Mouse (Mus musculus): ENCODE results near the gene Epb42. TPM values are rescaled to one million over a fixed set of nuclear protein-coding genes. Genes with fewer than 3 reads are reported as not detected.

The Epb42 gene
- total RNA-seq, 2 experiments from 2014 or later, result 0.52 to 0.57 TPM

DNA sequence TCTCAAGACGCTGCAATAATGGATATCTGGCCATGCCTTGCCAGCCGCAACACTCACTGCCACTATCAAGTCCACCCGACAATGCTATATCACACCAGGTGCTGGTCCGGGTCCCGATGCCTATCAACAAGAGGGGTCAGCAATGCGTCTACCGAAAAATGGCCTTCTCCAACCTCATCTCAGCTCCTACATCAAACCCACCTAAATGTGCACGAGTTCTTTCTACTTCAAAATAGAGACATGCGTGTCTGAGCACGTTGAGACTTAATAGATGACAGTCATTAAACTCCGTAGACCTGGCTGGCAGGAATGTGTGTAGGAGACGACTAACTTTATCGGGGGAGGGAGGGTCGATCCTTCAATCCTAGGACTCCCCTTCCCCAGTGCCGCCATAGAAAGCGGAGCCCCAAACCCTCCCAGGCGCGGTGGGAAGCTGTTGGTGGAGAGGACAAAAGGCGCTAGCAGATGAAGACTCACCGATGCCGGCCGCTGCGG lies 66.8 kb downstream of the Epb42 start:
- DNase-seq (ENCODE audit: low spot score in 2 of 2), result peak in 1 of 2 experiments; percentile 10

Small RNA genes within 50 kb of the gene (microRNA-seq; reads per million reads assigned to microRNA genes)
- gene Gm44325, result not detected

Other genes starting within 250 kb of the Epb42 start
- gene Cdan1, start 186.9 kb downstream of the Epb42 start, total RNA-seq (2021), result 10 to 100 TPM; 11.0 to 13.1 TPM
- gene Ttbk2, start 186.5 kb downstream of the Epb42 start, total RNA-seq (2021), result 10 to 100 TPM; 17.1 to 17.4 TPM
- 10 to 100 TPM; 21.6 to 22.3 TPM for gene Ubr1, start 66.4 kb downstream of the Epb42 start, total RNA-seq (2021)
- 1 to 10 TPM; 2.4 to 2.5 TPM for gene Tmem62, start 60.1 kb downstream of the Epb42 start, total RNA-seq (2021)
- 10 to 100 TPM; 22.2 to 22.4 TPM for gene Ccndbp1, start 28.7 kb downstream of the Epb42 start, total RNA-seq (2021)
- gene Tgm5, start 48.8 kb upstream of the Epb42 start, total RNA-seq (2021), result under 1 TPM in 1 of 2 experiments, not detected in 1; 0.17 TPM
- not detected for gene Tgm7, start 72.7 kb upstream of the Epb42 start, total RNA-seq (2021)
- 10 to 100 TPM; 12.8 to 13.7 TPM for gene Adal, start 103.4 kb upstream of the Epb42 start, total RNA-seq (2021)
- 1 to 10 TPM; 5.6 to 6.4 TPM for gene Lcmt2, start 103.6 kb upstream of the Epb42 start, total RNA-seq (2021)
- 10 to 100 TPM; 20.8 to 23.1 TPM for gene Tubgcp4, start 133.6 kb upstream of the Epb42 start, total RNA-seq (2021)
- gene Zscan29, start 134.1 kb upstream of the Epb42 start, total RNA-seq (2021), result 1 to 10 TPM; 7.3 to 9.0 TPM
- gene Trp53bp1, start 234.3 kb upstream of the Epb42 start, total RNA-seq (2021), result 10 to 100 TPM; 46.4 to 58.2 TPM

All from gastrocnemius, postnatal 4 days (tissue).